Mouse (Mus musculus) bone marrow macrophage, adult 2 months (primary cell): ENCODE measurements around the gene Rpl11.

Experiments used
- CTCF ChIP-seq: IDR thresholded peaks from 2 replicates; pipeline ENCODE4 v1.5.1; 2012; ENCODE audit warnings: low read depth, mild to moderate bottlenecking, low read length, moderate library complexity
- POLR2A ChIP-seq: IDR thresholded peaks from 2 replicates; pipeline ENCODE4 v1.6.1; 2012; ENCODE audit warnings: mild to moderate bottlenecking, low read depth, low read length, borderline replicate concordance

DNA sequence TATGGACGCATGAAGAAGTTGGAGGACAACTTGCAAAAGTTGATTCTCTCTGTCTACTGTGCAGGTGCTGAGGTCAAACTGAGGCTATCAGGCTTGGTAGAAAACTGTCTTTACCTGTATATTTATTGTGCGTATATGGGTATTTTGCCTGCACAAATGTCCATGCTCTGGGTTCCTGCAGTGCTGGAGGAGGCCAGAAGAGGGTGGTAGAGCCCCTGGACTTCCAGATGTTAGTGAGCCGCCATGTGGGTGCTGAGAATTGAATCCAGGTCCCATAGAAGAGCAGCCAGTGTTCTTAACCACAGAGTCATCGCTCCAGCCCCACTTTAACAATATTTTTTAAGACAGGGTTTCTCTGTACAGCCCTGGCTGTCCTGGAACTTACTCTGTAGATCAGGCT, 9.9 kb upstream of the Rpl11 start:
- TF ChIP-seq CTCF (no peak), POLR2A (no peak)
